Mouse (Mus musculus) thymus, adult 2 months (tissue): ENCODE measurements around the gene Cmtm3. TPM values are rescaled to one million over a fixed set of nuclear protein-coding genes. Genes with fewer than 3 reads are reported as not detected.
"Not testable (repeated sequence)": the region's sequence is repeated elsewhere in the genome, so short reads cannot be mapped to it uniquely, and the experiment has no call there.

ENCODE experiments used
- DNase-seq: peaks from one replicate; pipeline ENCODE4 v3.0.0; 2021
- H3K27ac ChIP-seq: fragments of 200-500 bp; 2 replicates; pipeline ENCODE4 v1.5.1; 2012; ENCODE audit warnings: low read length, control low read depth; ENCODE audit not compliant: control insufficient read depth, insufficient read depth
- H3K27me3 ChIP-seq: fragments of 200-500 bp; 2 replicates; pipeline ENCODE4 v1.6.1; 2012; ENCODE audit warnings: mild to moderate bottlenecking, low read length, moderate library complexity, mixed read lengths; ENCODE audit not compliant: control insufficient read depth, insufficient read depth
- H3K36me3 ChIP-seq: fragments of 200-500 bp; 2 replicates; pipeline ENCODE4 v1.6.1; 2012; ENCODE audit warnings: mild to moderate bottlenecking, low read length, moderate library complexity; ENCODE audit not compliant: control insufficient read depth, insufficient read depth
- H3K4me1 ChIP-seq: fragments of 200-500 bp; replicated peaks from 2 replicates; pipeline ENCODE4 v1.6.1; 2012; ENCODE audit warnings: low read length; ENCODE audit not compliant: control insufficient read depth, insufficient read depth
- H3K4me3 ChIP-seq: fragments of 200-500 bp; 2 replicates; pipeline ENCODE4 v1.5.1; 2012; ENCODE audit warnings: mild to moderate bottlenecking, low read length, control low read depth, moderate library complexity; ENCODE audit not compliant: control insufficient read depth, insufficient read depth
- CTCF ChIP-seq: fragments of 200-500 bp; IDR thresholded peaks from 2 replicates; pipeline ENCODE4 v1.5.1; 2012; ENCODE audit warnings: mild to moderate bottlenecking, control low read depth, low read length, moderate library complexity, borderline replicate concordance; ENCODE audit not compliant: control insufficient read depth, poor library complexity, insufficient read depth; ENCODE audit errors: extremely low read depth
- POLR2A ChIP-seq: fragments of 200-500 bp; IDR thresholded peaks from 2 replicates; pipeline ENCODE4 v1.6.1; 2012; ENCODE audit warnings: mild to moderate bottlenecking, low read length, control low read depth, moderate library complexity; ENCODE audit not compliant: control insufficient read depth, poor library complexity, insufficient read depth; ENCODE audit errors: extremely low read depth
- WGBS: fragments of 180-500 bp; shearing (Covaris S2); methylation state at CpG from one replicate; pipeline ENCODE4 v1.1.7; 2018; 5-methylcytosine and 5-hydroxymethylcytosine counted together
- polyA plus RNA-seq: library from polyadenylated mRNA; depleted of rRNA; stranded (reverse); fragments of >200 nt; gene quantifications from 2 replicates; pipeline ENCODE4 v1.2.3, GENCODE M21; 2012; rRNA removed

Gene Cmtm3
- polyA plus RNA-seq, result 63.4 and 76.3 TPM in 2 replicates

- peaks cover 17% of the 10 kb centered on the region for H3K4me1 ChIP-seq
- peak within 1 kb of the TSS; percentile 52 for H3K4me3 ChIP-seq
- no peak within 1 kb of the TSS for H3K27ac ChIP-seq
- 40% methylated on average over 18 of the region's 18 CpGs for whole genome bisulfite sequencing
- no peak for DNase-seq
- H3K36me3 ChIP-seq, result no peaks in the 10 kb centered on the region
- TF ChIP-seq POLR2A, result no peak
- no peak for TF ChIP-seq CTCF
- H3K27me3 ChIP-seq, result no peaks in the 10 kb centered on the region
Measured at GRCm38 (mm10) chr8:104339229-104339982, at the start of gene Cmtm3. Gene Cmtm3, plus strand, starts transcription at chr8:104339410.

- H3K4me3 ChIP-seq, H3K36me3 ChIP-seq, H3K4me1 ChIP-seq, DNase-seq, H3K27ac ChIP-seq, H3K27me3 ChIP-seq: not testable (repeated sequence)
- 85% methylated on average over 12 of the region's 12 CpGs for WGBS
Measured at GRCm38 (mm10) chr8:104293081-104293480, 46.1 kb upstream of the Cmtm3 start, which contains the start of gene Cmtm2a. Gene Cmtm2a, minus strand, starts transcription at chr8:104293181.

DNA sequence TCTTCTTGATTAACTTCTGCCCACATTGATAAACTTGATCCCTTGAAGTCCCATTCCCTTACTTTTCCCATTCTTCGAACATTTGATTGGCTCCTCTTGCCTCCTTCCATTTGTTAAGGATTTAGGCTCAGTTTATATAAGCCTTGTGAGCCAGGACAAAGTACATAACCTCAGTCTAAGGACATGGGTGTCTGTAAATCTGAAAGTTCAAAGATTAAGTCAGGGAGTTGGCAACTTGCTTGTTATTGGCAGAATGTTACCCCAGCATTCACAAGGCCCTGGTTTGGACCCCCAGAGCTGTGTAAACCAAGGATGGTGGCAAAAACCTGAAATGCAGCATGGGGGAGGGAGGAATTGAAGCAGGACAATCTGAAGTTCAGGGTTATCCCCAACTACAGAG is 44.8 kb upstream of the Cmtm3 start:
- no peak overlapping the region for H3K27ac ChIP-seq
- WGBS, result 86% methylated on average over 1 of the region's 1 CpGs
- H3K4me1 ChIP-seq, result no peaks in the 10 kb centered on the region
- H3K27me3 ChIP-seq, result no peaks in the 10 kb centered on the region
- TF ChIP-seq POLR2A, result no peak
- TF ChIP-seq CTCF, result no peak
- DNase-seq, result no peak
- H3K36me3 ChIP-seq, result no peaks in the 10 kb centered on the region
- H3K4me3 ChIP-seq, result no peak overlapping the region

GRCm38 (mm10) chr8:104301577-104301976 is 37.6 kb upstream of the Cmtm3 start:
- H3K27ac ChIP-seq, H3K27me3 ChIP-seq, DNase-seq, H3K36me3 ChIP-seq, H3K4me1 ChIP-seq, H3K4me3 ChIP-seq: not testable (repeated sequence)
- WGBS, result 49% methylated on average over 3 of the region's 3 CpGs

DNA sequence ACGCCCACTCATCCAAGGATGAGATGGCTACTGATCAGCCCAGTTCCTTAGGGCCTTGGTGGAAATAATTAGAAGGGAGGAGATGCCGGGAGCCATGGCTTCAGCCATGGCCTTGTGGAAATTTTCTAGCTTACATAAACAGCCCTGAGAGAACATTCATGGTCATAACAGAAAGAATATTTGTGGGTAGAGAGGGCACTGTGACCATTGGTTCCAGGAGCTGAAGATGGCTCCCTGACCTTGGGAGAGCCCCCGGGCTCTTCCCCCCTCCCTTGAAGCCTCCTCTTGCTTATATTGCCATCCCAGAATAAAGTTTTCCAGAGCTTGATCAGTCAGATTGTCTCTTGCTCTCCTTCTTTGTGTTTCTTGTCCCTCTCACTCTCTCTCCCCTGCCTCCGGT is 36.7 kb upstream of the Cmtm3 start:
- not testable (repeated sequence) for H3K4me1 ChIP-seq, H3K36me3 ChIP-seq, H3K27me3 ChIP-seq, H3K27ac ChIP-seq, DNase-seq, H3K4me3 ChIP-seq
- 97% methylated on average over 4 of the region's 4 CpGs for WGBS

GRCm38 (mm10) chr8:104304962-104305361 is 34.2 kb upstream of the Cmtm3 start:
- Histone ChIP-seq H3K4me3 (no peak overlapping the region), H3K27ac (no peak overlapping the region), H3K27me3 (no peaks in the 10 kb centered on the region), H3K4me1 (no peaks in the 10 kb centered on the region), H3K36me3 (no peaks in the 10 kb centered on the region)
- WGBS, result 91% methylated on average over 11 of the region's 11 CpGs
- DNase-seq, result no peak
- TF ChIP-seq CTCF (no peak), POLR2A (no peak)

- 57% methylated on average over 6 of the region's 6 CpGs for WGBS
- not testable (repeated sequence) for DNase-seq, H3K4me3 ChIP-seq, H3K27me3 ChIP-seq, H3K27ac ChIP-seq, H3K4me1 ChIP-seq, H3K36me3 ChIP-seq
Measured at GRCm38 (mm10) chr8:104308341-104308740, 30.9 kb upstream of the Cmtm3 start.

DNA sequence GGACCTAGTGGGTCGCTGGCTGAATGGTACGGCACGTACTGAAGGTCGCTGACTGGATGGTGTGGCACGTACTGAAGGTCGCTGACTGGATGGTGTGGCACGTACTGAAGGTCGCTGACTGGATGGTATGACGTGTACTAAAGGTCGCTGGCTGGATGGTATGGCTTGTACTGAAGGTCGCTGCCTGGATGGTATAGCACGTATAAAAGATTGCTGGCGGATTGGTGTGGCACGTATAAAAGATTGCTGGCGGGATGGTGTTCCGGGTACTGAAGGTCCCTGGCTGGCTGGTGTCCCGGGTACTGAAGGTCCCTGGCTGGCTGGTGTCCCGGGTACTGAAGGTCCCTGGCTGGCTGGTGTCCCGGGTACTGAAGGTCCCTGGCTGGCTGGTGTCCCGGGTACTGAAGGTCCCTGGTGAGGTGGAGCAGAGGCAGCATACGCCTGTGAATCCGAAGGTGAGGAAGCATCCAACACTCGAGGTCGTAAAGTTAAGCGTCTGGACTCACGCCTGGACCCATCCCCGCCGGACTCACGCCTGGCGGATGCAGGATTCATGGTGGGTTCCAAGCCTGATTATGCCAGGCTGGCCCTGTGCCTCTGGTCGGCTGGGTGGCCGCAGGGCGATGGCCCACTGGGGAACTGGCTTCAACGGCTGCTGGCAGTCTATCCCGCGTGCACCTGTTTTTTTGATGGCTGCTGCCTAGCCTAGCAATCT is 29.6 kb upstream of the Cmtm3 start, which contains the start of the genes Gm45711 and Cmtm1:
Gm45711 (minus strand) TSS at position 641 of the 715 bp plus-strand sequence.
Cmtm1 (minus strand) TSS at position 705 of the 715 bp plus-strand sequence.
- H3K27ac ChIP-seq, H3K4me3 ChIP-seq, H3K4me1 ChIP-seq, H3K27me3 ChIP-seq, H3K36me3 ChIP-seq, DNase-seq: not testable (repeated sequence)
- 91% methylated on average over 36 of the region's 36 CpGs for WGBS

- H3K27ac ChIP-seq, H3K4me1 ChIP-seq, DNase-seq, H3K36me3 ChIP-seq, H3K4me3 ChIP-seq, H3K27me3 ChIP-seq: not testable (repeated sequence)
- WGBS, result 74% methylated on average over 3 of the region's 3 CpGs
Measured at GRCm38 (mm10) chr8:104312023-104312422, 27.2 kb upstream of the Cmtm3 start.
